Mouse (Mus musculus): ENCODE results near the gene Rab11fip3. TPM values are rescaled to one million over a fixed set of nuclear protein-coding genes. Genes with fewer than 3 reads are reported as not detected.

Gene Rab11fip3
- polyA plus RNA-seq, 2 experiments: 1.4 to 2.1 TPM

GRCm38 (mm10) chr17:25944366-25945163, 124.8 kb downstream of the Rab11fip3 start, which contains the start of the genes Pigq and Nhlrc4:
Gene Pigq, minus strand, starts transcription at chr17:25944936.
Gene Nhlrc4, minus strand, starts transcription at chr17:25944961.
- ATAC-seq (ENCODE audit: insufficient read depth): peak; percentile 57
- H3K4me3 ChIP-seq (ENCODE audit: insufficient read depth in 1 of 2, low read depth in 2 of 2, low read length in 2 of 2): peak within 1 kb of the TSS; percentile 82 to 95; a peak in 3 of 4 replicates
- peak; percentile 52 to 65 (median 63) for DNase-seq (ENCODE audit: low read depth in 3 of 3, low spot score in 3 of 3)
- H3K27ac ChIP-seq: peak within 1 kb of the TSS; percentile 99
- no peak for TF ChIP-seq CTCF (IDR thresholded peaks at IDR 0.05; ENCODE audit: low read depth)
- TF ChIP-seq EP300 (IDR thresholded peaks at IDR 0.05; ENCODE audit: low read depth): peak; percentile 60
- H3K9me3 ChIP-seq (ENCODE audit: control insufficient read depth, low read length): no peaks in the 10 kb centered on the region
- H3K4me2 ChIP-seq (ENCODE audit: low read depth): peak within 1 kb of the TSS; percentile 88
- WGBS (ENCODE audit: insufficient replicate concordance): 34% methylated on average over 6 of the region's 6 CpGs
- H3K4me1 ChIP-seq (replicated peaks; ENCODE audit: control insufficient read depth in 2 of 2, insufficient read depth in 2 of 2, low read length in 1 of 2): peaks cover 61 to 63% of the 10 kb centered on the region in 2 experiments
- peaks cover under 1% of the 10 kb centered on the region; the same call in 1 of the 2 replicates for H3K27me3 ChIP-seq (ENCODE audit: control insufficient read depth, insufficient read depth, low read length)
- H3K36me3 ChIP-seq (replicated peaks; ENCODE audit: control insufficient read depth, insufficient read depth, low read depth): peaks cover 16% of the 10 kb centered on the region
- H3K9ac ChIP-seq (replicated peaks): peak within 1 kb of the TSS; percentile 87

DNA sequence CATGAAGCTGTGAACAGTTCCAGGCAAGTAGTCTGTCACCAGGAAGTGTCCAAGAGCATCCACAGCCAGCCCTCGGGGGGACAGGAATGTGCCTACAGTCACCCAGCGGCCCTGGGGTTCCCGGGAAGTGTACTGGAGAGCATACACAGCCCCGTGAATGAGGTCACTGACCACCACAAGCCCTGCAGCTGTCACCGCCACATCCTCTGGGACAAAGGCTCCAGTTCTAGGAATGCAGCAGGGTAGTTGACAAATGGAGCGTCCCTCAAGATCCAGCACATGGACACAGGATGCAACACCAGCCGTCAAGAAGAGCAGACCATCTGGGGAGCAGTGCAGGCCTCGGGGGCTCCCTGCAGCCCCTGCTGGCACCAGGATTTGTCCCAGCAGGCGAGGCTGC, 125.6 kb downstream of the Rab11fip3 start:
- no peak for TF ChIP-seq CTCF (IDR thresholded peaks at IDR 0.05; ENCODE audit: low read depth)
- TF ChIP-seq EP300 (IDR thresholded peaks at IDR 0.05; ENCODE audit: low read depth): no peak
- no peak for DNase-seq (ENCODE audit: low read depth in 3 of 3, low spot score in 3 of 3)
- H3K4me2 ChIP-seq (ENCODE audit: low read depth): peak overlapping the region; percentile 88
- H3K4me1 ChIP-seq (replicated peaks; ENCODE audit: control insufficient read depth in 2 of 2, insufficient read depth in 2 of 2, low read length in 1 of 2): peaks cover 63 to 66% of the 10 kb centered on the region in 2 experiments
- H3K27ac ChIP-seq: peak overlapping the region; percentile 99
- peak overlapping the region; percentile 82 to 95 for H3K4me3 ChIP-seq (ENCODE audit: insufficient read depth in 1 of 2, low read depth in 2 of 2, low read length in 2 of 2)
- WGBS (ENCODE audit: insufficient replicate concordance): 71% methylated on average over 9 of the region's 9 CpGs
- peak overlapping the region; percentile 87 for H3K9ac ChIP-seq (replicated peaks)
- H3K9me3 ChIP-seq (ENCODE audit: control insufficient read depth, low read length): no peaks in the 10 kb centered on the region
- peaks cover 24% of the 10 kb centered on the region for H3K36me3 ChIP-seq (replicated peaks; ENCODE audit: control insufficient read depth, insufficient read depth, low read depth)
- no peak for ATAC-seq (ENCODE audit: insufficient read depth)
- no peaks in the 10 kb centered on the region for H3K27me3 ChIP-seq (ENCODE audit: control insufficient read depth, insufficient read depth, low read length)

DNA sequence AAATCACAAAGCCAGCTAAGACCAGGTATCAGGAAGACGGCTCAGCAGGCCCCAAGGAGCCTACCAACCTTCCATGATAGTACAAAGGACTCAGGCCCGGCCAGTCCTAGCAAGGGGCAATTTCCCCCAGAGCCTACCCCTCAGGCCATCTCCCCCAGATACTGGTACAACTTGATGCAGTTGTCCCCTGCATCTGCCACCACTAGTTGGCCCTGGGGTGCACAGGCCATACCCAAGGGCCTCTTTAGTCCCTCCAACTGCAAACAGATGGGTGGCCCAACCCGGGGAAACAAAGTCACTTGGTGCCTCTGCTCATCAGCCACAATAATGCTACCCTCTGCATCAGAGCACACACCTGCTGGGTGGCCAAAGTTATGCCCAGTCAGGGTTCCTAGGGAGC, 126.1 kb downstream of the Rab11fip3 start:
- peak; percentile 25 for ATAC-seq (ENCODE audit: insufficient read depth)
- Histone ChIP-seq H3K36me3 (replicated peaks; ENCODE audit: control insufficient read depth, insufficient read depth, low read depth) (peaks cover 30% of the 10 kb centered on the region), H3K9me3 (ENCODE audit: control insufficient read depth, low read length) (no peaks in the 10 kb centered on the region), H3K4me3 (ENCODE audit: insufficient read depth in 1 of 2, low read depth in 2 of 2, low read length in 2 of 2) (peak overlapping the region; percentile 82 to 95), H3K4me2 (ENCODE audit: low read depth) (peak overlapping the region; percentile 88), H3K27ac (peak overlapping the region; percentile 99), H3K27me3 (ENCODE audit: control insufficient read depth, insufficient read depth, low read length) (no peaks in the 10 kb centered on the region), H3K9ac (replicated peaks) (peak overlapping the region; percentile 87), H3K4me1 (replicated peaks; ENCODE audit: control insufficient read depth in 2 of 2, insufficient read depth in 2 of 2, low read length in 1 of 2) (peaks cover 63 to 66% of the 10 kb centered on the region in 2 experiments)
- DNase-seq (ENCODE audit: low read depth in 3 of 3, low spot score in 3 of 3): no peak
- 37% methylated on average over 3 of the region's 3 CpGs for WGBS (ENCODE audit: insufficient replicate concordance)
- TF ChIP-seq EP300 (IDR thresholded peaks at IDR 0.05; ENCODE audit: low read depth) (no peak), CTCF (IDR thresholded peaks at IDR 0.05; ENCODE audit: low read depth) (peak; percentile 68)

DNA sequence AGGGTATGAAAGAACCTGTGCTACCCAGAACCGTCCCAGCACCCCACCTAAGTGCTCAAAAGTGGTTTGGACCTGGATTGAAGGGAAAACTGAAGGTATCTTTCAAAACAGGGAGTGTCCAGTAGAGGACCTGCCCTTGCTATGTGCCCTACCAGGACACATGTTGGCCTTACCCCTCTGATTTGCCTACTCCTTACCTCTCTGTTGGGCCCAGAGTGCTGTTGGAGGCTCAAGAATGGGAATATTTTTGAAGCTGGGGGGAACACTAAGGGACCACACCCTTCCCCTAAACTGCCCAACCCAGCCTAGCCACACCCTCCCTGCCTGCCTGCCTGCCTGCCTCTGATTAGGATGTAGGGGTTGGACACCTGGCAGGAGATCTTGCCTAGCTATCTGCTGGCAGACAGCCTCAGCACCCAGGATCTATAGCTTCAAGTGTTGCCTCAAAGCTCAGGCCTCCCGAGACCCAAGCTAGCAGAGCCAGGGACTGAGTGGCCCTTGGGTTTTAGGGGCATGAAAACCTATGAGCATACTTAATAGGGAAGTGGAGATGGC, 126.7 kb downstream of the Rab11fip3 start:
- ATAC-seq (ENCODE audit: insufficient read depth) (peak; percentile 88), DNase-seq (ENCODE audit: low read depth in 3 of 3, low spot score in 3 of 3) (peak; percentile 93 to 95 (median 93))
- H3K4me1 ChIP-seq (replicated peaks; ENCODE audit: control insufficient read depth in 2 of 2, insufficient read depth in 2 of 2, low read length in 1 of 2): peaks cover 58 to 61% of the 10 kb centered on the region in 2 experiments
- H3K9me3 ChIP-seq (ENCODE audit: control insufficient read depth, low read length): no peaks in the 10 kb centered on the region
- peak overlapping the region; percentile 82 to 95 for H3K4me3 ChIP-seq (ENCODE audit: insufficient read depth in 1 of 2, low read depth in 2 of 2, low read length in 2 of 2)
- TF ChIP-seq CTCF (IDR thresholded peaks at IDR 0.05; ENCODE audit: low read depth): no peak
- TF ChIP-seq EP300 (IDR thresholded peaks at IDR 0.05; ENCODE audit: low read depth): peak; percentile 98
- peak overlapping the region; percentile 99 for H3K9ac ChIP-seq (replicated peaks)
- peak overlapping the region; percentile 88 for H3K4me2 ChIP-seq (ENCODE audit: low read depth)
- H3K36me3 ChIP-seq (replicated peaks; ENCODE audit: control insufficient read depth, insufficient read depth, low read depth): peaks cover 35% of the 10 kb centered on the region
- H3K27me3 ChIP-seq (ENCODE audit: control insufficient read depth, insufficient read depth, low read length): no peaks in the 10 kb centered on the region
- H3K27ac ChIP-seq: peak overlapping the region; percentile 99
- 14% methylated on average over 2 of the region's 2 CpGs for WGBS (ENCODE audit: insufficient replicate concordance)
